Mouse (Mus musculus) left cerebral cortex, adult 18-20 months (tissue): Measurements from ENCODE around the gene Gpr158. TPM values are rescaled to one million over a fixed set of nuclear protein-coding genes. Genes with fewer than 3 reads are reported as not detected.

Experiments used
- DNase-seq, 2 experiments: peaks; one replicate each; pipeline ENCODE4 v3.0.0; 2021 to 2022; ENCODE audit warnings: low spot score in 2 of 2, mixed read lengths in 1 of 2
- total RNA-seq, 2 experiments: library from RNA; stranded (reverse); gene quantifications; 2 replicates each; pipeline ENCODE4 v1.2.3; 2021

Gpr158 gene
- total RNA-seq, 2 experiments from 2014 or later: 112 to 122 TPM

GRCm38 (mm10) chr2:21619180-21619579 lies 251.8 kb downstream of the Gpr158 start:
- no peak for DNase-seq

GRCm38 (mm10) chr2:21632136-21632535 lies 264.8 kb downstream of the Gpr158 start:
- DNase-seq: no peak

- no peak for DNase-seq
Observed at GRCm38 (mm10) chr2:21665721-21666120, 298.4 kb downstream of the Gpr158 start.

DNA sequence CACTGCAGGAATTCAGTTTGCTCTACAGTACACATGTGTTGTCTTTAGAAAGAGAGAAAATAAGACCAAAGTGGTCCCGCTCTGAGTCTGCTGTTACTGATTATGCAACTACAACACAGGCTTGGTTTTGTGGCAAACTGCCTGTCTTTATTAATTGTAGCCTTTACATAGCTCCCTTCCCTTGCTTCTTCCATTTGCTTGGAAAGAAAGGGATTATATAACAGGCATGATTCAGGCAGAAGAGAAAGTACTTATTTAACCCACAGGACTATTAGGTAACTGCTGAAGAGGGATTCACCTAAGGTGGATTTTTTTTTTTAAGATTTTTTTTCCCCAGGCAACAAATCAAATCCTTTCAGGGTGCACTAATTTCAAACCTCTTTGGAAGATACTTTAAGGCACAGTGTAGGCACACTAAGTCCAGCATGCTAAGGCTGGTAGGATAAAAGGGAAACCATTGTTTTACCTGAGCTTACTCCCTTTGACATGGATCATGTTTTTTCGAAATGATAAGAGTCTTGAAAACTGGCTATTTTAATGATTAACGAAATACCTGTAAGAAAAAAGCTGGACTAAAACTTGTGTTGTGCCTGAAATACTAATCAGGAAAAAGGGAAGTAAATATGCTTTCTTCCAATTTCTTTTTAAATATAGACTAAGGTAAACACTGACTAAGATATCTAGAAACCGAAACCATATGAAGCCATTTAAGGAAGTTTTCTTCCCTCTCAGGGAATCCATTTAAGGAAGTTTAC lies 308.9 kb downstream of the Gpr158 start:
- no peak for DNase-seq

- DNase-seq: no peak
Observed at GRCm38 (mm10) chr2:21676839-21677123, 309.4 kb downstream of the Gpr158 start.

DNA sequence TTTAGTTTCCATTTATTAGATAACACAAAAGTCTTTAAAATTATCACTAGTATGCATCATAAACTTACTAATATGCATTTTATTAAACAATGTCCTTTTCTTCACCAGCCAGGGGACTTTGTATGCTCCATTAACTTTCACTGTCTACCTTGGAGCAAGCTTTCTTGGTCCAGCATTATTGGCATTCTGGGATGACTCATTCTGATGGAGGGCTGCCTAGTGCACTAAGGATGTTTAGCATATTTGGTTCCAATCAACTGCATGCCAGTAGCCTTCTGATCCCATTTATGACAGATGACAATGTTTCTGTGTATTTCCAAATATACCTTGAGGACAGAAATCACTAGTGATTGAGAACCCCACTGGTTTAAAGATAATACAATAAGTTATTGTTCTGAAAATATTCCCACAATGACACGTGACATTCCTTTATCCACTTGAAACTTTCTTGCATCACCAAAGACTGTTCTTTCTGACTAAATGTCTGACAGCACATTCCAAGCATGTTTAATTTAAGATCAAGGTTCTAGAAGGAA lies 313.5 kb downstream of the Gpr158 start:
- no peak for DNase-seq

GRCm38 (mm10) chr2:21684736-21685135 lies 317.4 kb downstream of the Gpr158 start:
- peak in 1 of 2 experiments; percentile 42 for DNase-seq

DNA sequence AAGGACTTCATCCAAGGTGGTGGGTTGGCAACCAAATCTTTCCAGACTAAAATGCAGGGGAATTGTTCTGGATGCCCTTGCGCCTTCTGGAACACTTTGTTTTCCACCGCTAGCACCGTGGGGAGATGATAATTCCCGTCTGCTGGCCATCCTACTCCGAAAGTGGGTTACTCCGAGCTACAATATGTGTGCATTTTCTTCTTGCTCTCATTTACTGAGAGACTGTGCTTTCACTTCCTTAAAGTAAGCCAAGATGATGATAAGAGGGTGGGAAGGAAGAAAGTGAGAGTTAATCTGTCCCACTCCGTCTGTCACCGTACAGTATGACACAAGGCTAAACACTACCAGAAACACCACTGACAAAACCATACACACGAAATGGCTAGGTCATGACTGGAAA lies 325.8 kb downstream of the Gpr158 start:
- DNase-seq: no peak

GRCm38 (mm10) chr2:21693807-21694594 lies 326.7 kb downstream of the Gpr158 start:
- no peak for DNase-seq

GRCm38 (mm10) chr2:21728075-21728474 lies 360.7 kb downstream of the Gpr158 start:
- DNase-seq: no peak

GRCm38 (mm10) chr2:21783721-21784120 lies 416.4 kb downstream of the Gpr158 start:
- DNase-seq: no peak

- DNase-seq: no peak
Observed at GRCm38 (mm10) chr2:21793156-21793555, 425.8 kb downstream of the Gpr158 start.

- no peak for DNase-seq
Observed at GRCm38 (mm10) chr2:21799616-21800015, 432.3 kb downstream of the Gpr158 start.

- DNase-seq: no peak
Observed at GRCm38 (mm10) chr2:21800045-21800444, 432.7 kb downstream of the Gpr158 start.

- DNase-seq: no peak
Observed at GRCm38 (mm10) chr2:21808510-21808909, 441.2 kb downstream of the Gpr158 start.

DNA sequence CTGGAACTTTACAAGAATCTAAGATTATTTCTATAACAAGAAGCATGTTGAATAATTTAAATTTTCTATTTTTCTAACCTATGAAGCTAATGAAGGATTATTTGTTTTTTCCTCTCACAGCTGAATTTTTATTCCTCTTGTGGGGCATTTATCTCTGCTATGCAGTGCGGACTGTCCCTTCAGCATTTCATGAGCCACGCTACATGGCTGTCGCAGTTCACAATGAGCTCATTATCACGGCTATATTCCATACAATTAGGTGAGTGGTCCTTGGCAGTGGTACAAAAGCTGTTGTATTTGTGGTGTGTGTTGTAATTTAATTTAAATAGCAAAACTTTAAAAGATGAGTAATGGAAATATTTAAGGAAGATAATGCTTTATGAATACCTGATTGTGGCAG lies 443.1 kb downstream of the Gpr158 start:
- DNase-seq: no peak

DNA sequence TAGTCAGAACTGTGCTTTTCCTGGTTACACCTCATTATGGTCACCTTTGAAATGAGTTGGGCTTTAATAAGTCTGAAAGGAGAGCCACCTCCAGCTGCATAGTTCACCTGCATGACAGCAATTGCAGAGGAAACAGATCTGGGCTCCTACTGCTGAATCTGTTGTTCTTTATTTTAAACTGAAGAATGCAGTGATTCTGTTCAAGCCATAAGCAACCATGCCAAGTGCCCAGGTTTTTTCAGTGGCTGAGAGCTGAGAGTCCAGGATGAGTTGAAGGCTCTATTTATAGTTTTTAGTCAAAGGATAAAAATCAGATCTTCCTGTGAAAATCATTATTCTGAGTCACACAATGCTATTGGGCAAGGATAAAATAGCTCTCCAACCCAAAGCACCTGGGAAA lies 496.7 kb downstream of the Gpr158 start:
- no peak for DNase-seq

Other genes with a start within 250 kb of the Gpr158 start
- gene Enkur, start 162.2 kb upstream of the Gpr158 start, total RNA-seq: 1 to 10 TPM; 4.8 to 4.9 TPM
- gene Thnsl1, start 161.8 kb upstream of the Gpr158 start, total RNA-seq: 10 to 100 TPM; 19.5 to 22.7 TPM